Mouse (Mus musculus): ENCODE results near the gene Ptprk.

The Ptprk gene

GRCm38 (mm10) chr10:28542754-28543153, 468.1 kb downstream of the Ptprk start:
- DNase-seq (ENCODE audit: low spot score): no peak

GRCm38 (mm10) chr10:28550549-28550948, 475.9 kb downstream of the Ptprk start:
- DNase-seq (ENCODE audit: low spot score): no peak

GRCm38 (mm10) chr10:28552068-28552467, 477.4 kb downstream of the Ptprk start:
- no peak for DNase-seq (ENCODE audit: low spot score)

- DNase-seq (ENCODE audit: low spot score): no peak
These were observed 489.6 kb downstream of the Ptprk start for GRCm38 (mm10) chr10:28564110-28564674.

GRCm38 (mm10) chr10:28566378-28566777, 491.8 kb downstream of the Ptprk start:
- no peak for DNase-seq (ENCODE audit: low spot score)

- DNase-seq (ENCODE audit: low spot score): no peak
These were observed 492.2 kb downstream of the Ptprk start for GRCm38 (mm10) chr10:28566828-28567227.

GRCm38 (mm10) chr10:28567441-28567840, 492.8 kb downstream of the Ptprk start:
- DNase-seq (ENCODE audit: low spot score): no peak

GRCm38 (mm10) chr10:28568047-28568446, 493.4 kb downstream of the Ptprk start:
- DNase-seq (ENCODE audit: low spot score): no peak

GRCm38 (mm10) chr10:28579596-28579995, 505.0 kb downstream of the Ptprk start:
- no peak for DNase-seq (ENCODE audit: low spot score)

- no peak for DNase-seq (ENCODE audit: low spot score)
These were observed 512.0 kb downstream of the Ptprk start for GRCm38 (mm10) chr10:28586565-28587138.

GRCm38 (mm10) chr10:28588401-28588800, 513.8 kb downstream of the Ptprk start:
- DNase-seq (ENCODE audit: low spot score): no peak

GRCm38 (mm10) chr10:28590822-28591221, 516.2 kb downstream of the Ptprk start:
- no peak for DNase-seq (ENCODE audit: low spot score)

- DNase-seq (ENCODE audit: low spot score): no peak
These were observed 519.1 kb downstream of the Ptprk start for GRCm38 (mm10) chr10:28593566-28594292.

GRCm38 (mm10) chr10:28596897-28597296, 522.3 kb downstream of the Ptprk start:
- no peak for DNase-seq (ENCODE audit: low spot score)

- DNase-seq (ENCODE audit: low spot score): no peak
These were observed 534.5 kb downstream of the Ptprk start for GRCm38 (mm10) chr10:28609136-28609535.

- DNase-seq (ENCODE audit: low spot score): no peak
These were observed 539.8 kb downstream of the Ptprk start for GRCm38 (mm10) chr10:28614396-28614795.

- DNase-seq (ENCODE audit: low spot score): no peak
These were observed 542.6 kb downstream of the Ptprk start for GRCm38 (mm10) chr10:28617203-28617602.

GRCm38 (mm10) chr10:28618002-28618401, 543.4 kb downstream of the Ptprk start:
- DNase-seq (ENCODE audit: low spot score): no peak

- DNase-seq (ENCODE audit: low spot score): no peak
These were observed 544.8 kb downstream of the Ptprk start for GRCm38 (mm10) chr10:28619415-28619814.

GRCm38 (mm10) chr10:28636096-28636495, 561.5 kb downstream of the Ptprk start:
- no peak for DNase-seq (ENCODE audit: low spot score)

GRCm38 (mm10) chr10:28641887-28642286, 567.3 kb downstream of the Ptprk start:
- no peak for DNase-seq (ENCODE audit: low spot score)

Data from testis, postnatal 10 days (tissue).